Mouse (Mus musculus) limb, embryonic 14.5 days (tissue): ENCODE data around the gene Pelo. TPM values are rescaled to one million over a fixed set of nuclear protein-coding genes. Genes with fewer than 3 reads are reported as not detected.

Source experiments
- ATAC-seq: fragments of 200-750 bp; cut with Nextera tagmentation; 2 replicates; pipeline ENCODE4 v1.8.0; 2017; ENCODE audit warnings: low read depth, moderate number of reproducible peaks, moderate TSS enrichment; ENCODE audit not compliant: low FRiP score
- DNase-seq: peaks from one replicate; pipeline ENCODE4 v3.0.0-alpha.2; 2015; ENCODE audit warnings: low spot score
- H3K27ac ChIP-seq: fragments of 300-500 bp; sonication (generic); replicated peaks from 2 replicates; pipeline ENCODE4 v1.5.1; 2014; ENCODE audit warnings: low read depth, mild to moderate bottlenecking, low read length, moderate library complexity, mixed read lengths
- H3K27me3 ChIP-seq: fragments of 300-500 bp; sonication (generic); 2 replicates; pipeline ENCODE4 v1.6.1; 2014; ENCODE audit warnings: low read length, mixed read lengths; ENCODE audit not compliant: control insufficient read depth, insufficient read depth
- H3K36me3 ChIP-seq: fragments of 300-500 bp; sonication (generic); 2 replicates; pipeline ENCODE4 v1.6.1; 2014; ENCODE audit warnings: mild to moderate bottlenecking, low read length, moderate library complexity, mixed read lengths; ENCODE audit not compliant: control insufficient read depth, insufficient read depth
- H3K4me1 ChIP-seq: fragments of 300-500 bp; sonication (generic); 2 replicates; pipeline ENCODE4 v1.6.1; 2014; ENCODE audit warnings: antibody characterized with exemption, low read length, mixed read lengths; ENCODE audit not compliant: control insufficient read depth, insufficient read depth
- H3K4me2 ChIP-seq: fragments of 300-500 bp; sonication (generic); replicated peaks from 2 replicates; pipeline ENCODE4 v1.6.1; 2014; ENCODE audit warnings: low read depth, mild to moderate bottlenecking, low read length, moderate library complexity; ENCODE audit not compliant: severe bottlenecking
- H3K4me3 ChIP-seq: fragments of 300-500 bp; sonication (generic); replicated peaks from 2 replicates; pipeline ENCODE4 v1.5.1; 2014; ENCODE audit warnings: low read length
- H3K9ac ChIP-seq: fragments of 300-500 bp; sonication (generic); 2 replicates; pipeline ENCODE4 v1.6.1; 2014; ENCODE audit warnings: mild to moderate bottlenecking, low read depth, low read length, moderate library complexity; ENCODE audit not compliant: severe bottlenecking
- H3K9me3 ChIP-seq: fragments of 300-500 bp; sonication (generic); 2 replicates; pipeline ENCODE4 v1.6.1; 2016; ENCODE audit warnings: low read length; ENCODE audit not compliant: control insufficient read depth
- POLR2A ChIP-seq: fragments of 200-500 bp; IDR thresholded peaks from 2 replicates; pipeline ENCODE4 v1.8.0; 2012; ENCODE audit warnings: inconsistent platforms, mild to moderate bottlenecking, moderate library complexity, borderline replicate concordance; ENCODE audit not compliant: insufficient read depth, insufficient read length; ENCODE audit errors: extremely low read depth
- WGBS: fragments of 180-500 bp; shearing (Covaris S2); extraction: QIAGEN DNeasy Blood & Tissue Kit; methylation state at CpG from one replicate; pipeline ENCODE4 v1.1.7; 2014; 5-methylcytosine and 5-hydroxymethylcytosine counted together
- polyA plus RNA-seq, 2 experiments: library from polyadenylated mRNA; depleted of rRNA in 1 of 2; stranded (reverse) in 1 of 2; unstranded in 1 of 2; fragments of >200 nt; fragmentation: Nextera tagmentation in 1 of 2; extraction: Ambion mirVana in 1 of 2; gene quantifications; 2 replicates each; pipeline versions ENCODE4 v1.2.1 to v1.2.3; 2012 to 2014

Gene Pelo
- polyA plus RNA-seq, 2 experiments: 7.4 to 37.4 TPM

DNA sequence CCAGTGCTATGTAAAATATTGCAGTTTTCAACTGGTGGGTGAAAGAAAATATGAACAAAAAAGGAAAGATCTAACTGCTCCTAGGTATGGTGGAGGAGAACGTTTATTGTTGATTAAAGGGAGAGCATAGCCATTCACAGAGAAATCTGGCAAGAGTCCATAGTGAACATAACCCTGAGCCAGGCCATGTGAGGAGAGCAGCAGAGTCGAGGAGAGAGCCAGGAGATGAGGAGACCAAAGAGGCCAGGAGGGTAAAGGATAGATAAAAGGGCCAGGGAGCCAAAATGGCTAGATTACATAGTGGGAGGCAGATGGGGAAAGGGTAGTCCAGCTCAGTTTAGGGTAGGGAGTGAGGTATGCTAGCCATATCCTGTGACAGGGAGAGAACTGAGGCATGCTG is 6.2 kb upstream of the Pelo start:
- ATAC-seq (no peak), DNase-seq (no peak)
- Histone ChIP-seq H3K9me3 (no peaks in the 10 kb centered on the region), H3K4me3 (no peak overlapping the region), H3K27ac (no peak overlapping the region), H3K4me1 (0 out of 2 replicates have a peak, but pooled peaks cover 2% of the 10 kb centered on the region), H3K4me2 (no peak overlapping the region), H3K27me3 (no peaks in the 10 kb centered on the region), H3K36me3 (no peaks in the 10 kb centered on the region), H3K9ac (no peak overlapping the region)
- TF ChIP-seq POLR2A: no peak
- 47% methylated on average over 2 of the region's 2 CpGs for WGBS

DNA sequence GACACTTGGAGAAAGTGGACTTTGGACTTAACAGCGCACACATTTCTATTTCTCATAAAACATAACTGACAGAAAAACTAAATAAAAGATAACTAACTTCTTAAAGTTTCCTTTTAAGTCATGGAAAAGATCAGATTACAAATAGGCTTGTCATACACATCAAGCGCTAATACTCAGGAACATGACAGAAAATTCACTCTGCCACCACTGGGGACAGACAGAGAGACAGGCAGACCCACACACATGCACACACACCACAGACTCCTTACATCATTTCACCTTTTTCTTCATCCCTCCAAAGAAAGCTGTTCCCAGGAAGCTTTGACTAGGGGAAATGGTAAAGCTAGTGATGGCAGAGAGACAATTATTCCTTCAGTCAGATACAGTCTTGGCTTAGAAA is 5.4 kb upstream of the Pelo start:
- H3K36me3 ChIP-seq: no peaks in the 10 kb centered on the region
- no peak overlapping the region for H3K27ac ChIP-seq
- no peak for ATAC-seq
- 85% methylated on average over 2 of the region's 2 CpGs for WGBS
- DNase-seq: no peak
- H3K9ac ChIP-seq: no peak overlapping the region
- no peak overlapping the region for H3K4me3 ChIP-seq
- H3K4me1 ChIP-seq: no peaks in the 10 kb centered on the region
- no peaks in the 10 kb centered on the region for H3K9me3 ChIP-seq
- no peak for TF ChIP-seq POLR2A
- no peak overlapping the region for H3K4me2 ChIP-seq
- no peaks in the 10 kb centered on the region for H3K27me3 ChIP-seq

DNA sequence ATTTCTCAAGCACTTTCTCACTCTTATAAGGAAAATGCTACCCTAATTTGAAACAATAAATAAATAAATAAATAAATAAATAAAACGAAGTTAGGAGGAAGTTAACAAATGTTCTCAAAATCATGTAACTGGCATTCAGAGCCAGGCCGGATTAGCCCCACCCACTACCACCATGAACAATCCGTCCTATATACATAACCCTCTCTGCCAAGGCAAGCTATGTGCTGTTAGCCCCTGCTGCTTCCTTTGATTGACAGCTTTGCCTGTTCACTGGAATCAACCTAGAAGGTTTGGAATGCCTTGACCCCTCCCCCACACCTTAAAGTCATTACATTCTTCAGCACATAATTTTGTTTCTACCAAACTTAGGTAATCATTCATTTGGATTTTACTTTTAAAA is 1.5 kb upstream of the Pelo start:
- Histone ChIP-seq H3K27ac (no peak overlapping the region), H3K4me2 (no peak overlapping the region), H3K9me3 (no peaks in the 10 kb centered on the region), H3K4me3 (no peak overlapping the region), H3K9ac (no peak overlapping the region), H3K27me3 (no peaks in the 10 kb centered on the region), H3K4me1 (peaks cover 11% of the 10 kb centered on the region), H3K36me3 (peaks cover 21% of the 10 kb centered on the region)
- 66% methylated on average over 3 of the region's 3 CpGs for WGBS
- ATAC-seq (no peak), DNase-seq (no peak)
- TF ChIP-seq POLR2A: no peak

DNA sequence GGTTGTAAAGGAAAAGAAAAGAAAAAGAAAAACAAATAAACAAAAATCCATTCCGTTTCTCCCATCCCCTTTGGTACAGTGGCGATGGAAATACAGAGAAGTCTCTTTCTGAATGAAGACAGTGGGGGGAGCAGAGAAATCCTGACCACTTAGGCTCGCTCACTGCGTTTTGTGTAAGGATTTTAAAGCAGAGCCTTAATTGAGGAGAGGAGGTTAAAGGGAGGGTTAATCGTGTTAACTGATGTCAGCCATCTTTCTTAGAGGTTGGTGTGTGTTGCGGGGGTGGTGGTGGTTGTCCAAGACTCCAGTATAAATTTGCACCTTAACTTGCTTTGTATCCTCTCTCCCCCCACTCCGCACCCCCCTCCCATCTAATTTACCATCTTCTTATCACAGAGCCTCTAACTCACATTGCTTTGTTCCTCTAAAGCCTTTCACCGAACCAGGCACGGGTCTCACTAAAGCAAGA is 1.0 kb upstream of the Pelo start:
- peak overlapping the region; percentile 63 for H3K4me3 ChIP-seq
- peaks cover 11% of the 10 kb centered on the region for H3K4me1 ChIP-seq
- H3K27ac ChIP-seq: peak overlapping the region; percentile 84
- H3K36me3 ChIP-seq: peaks cover 25% of the 10 kb centered on the region
- WGBS: 47% methylated on average over 9 of the region's 9 CpGs
- DNase-seq (no peak), ATAC-seq (no peak)
- H3K27me3 ChIP-seq: no peaks in the 10 kb centered on the region
- TF ChIP-seq POLR2A: no peak
- peak overlapping the region; percentile 89 for H3K4me2 ChIP-seq
- H3K9me3 ChIP-seq: no peaks in the 10 kb centered on the region
- H3K9ac ChIP-seq: peak overlapping the region; percentile 73; the same call in 1 of the 2 replicates

DNA sequence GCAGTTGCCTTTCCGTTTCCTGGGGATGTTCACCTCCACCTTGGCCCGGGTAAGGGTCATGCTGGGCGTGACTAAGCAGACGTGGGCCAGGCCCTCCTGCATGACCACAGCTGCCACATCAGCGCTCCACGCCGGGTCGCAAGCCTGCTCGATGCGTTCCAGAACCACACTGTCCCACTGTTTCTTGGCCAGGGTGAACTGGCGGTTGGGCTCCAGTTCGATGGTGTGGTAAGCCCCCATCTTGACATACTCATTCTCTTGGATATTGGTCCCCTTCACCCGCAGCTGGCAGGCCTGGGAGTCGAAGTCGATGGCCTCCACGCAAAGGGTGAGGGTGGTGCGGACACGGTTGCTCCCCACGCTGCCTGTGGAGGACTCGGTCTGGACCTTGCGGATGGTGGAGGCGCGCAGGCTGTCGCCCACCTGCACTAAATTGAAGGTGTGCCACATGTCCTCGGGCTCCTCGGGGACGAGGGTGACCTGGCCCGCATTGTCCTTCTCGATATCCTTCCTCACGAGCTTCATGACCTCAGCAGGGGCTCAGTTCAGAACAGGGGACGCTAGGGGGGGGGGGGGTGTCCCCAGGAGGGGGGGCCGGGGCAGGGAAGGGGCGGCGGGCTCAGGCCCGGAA is 476 bp downstream of the Pelo start:
- TF ChIP-seq POLR2A: no peak
- WGBS: 9% methylated on average over 32 of the region's 35 CpGs
- Histone ChIP-seq H3K27me3 (no peaks in the 10 kb centered on the region), H3K9ac (peak overlapping the region; percentile 73), H3K4me3 (peak overlapping the region; percentile 63), H3K36me3 (peaks cover 29% of the 10 kb centered on the region), H3K27ac (peak overlapping the region; percentile 84; the same call in 1 of the 2 replicates), H3K4me1 (peaks cover 11% of the 10 kb centered on the region), H3K9me3 (no peaks in the 10 kb centered on the region), H3K4me2 (peak overlapping the region; percentile 89)
- DNase-seq: no peak
- peak; percentile 32 for ATAC-seq
